Mouse (Mus musculus) urinary bladder, adult 18-20 months (tissue): Measurements from ENCODE around the gene Cul3.

ENCODE experiments used
- DNase-seq, 2 experiments: peaks; one replicate each; pipeline ENCODE4 v3.0.0; 2022; ENCODE audit warnings: low spot score in 2 of 2, mixed read lengths in 2 of 2

Gene Cul3

GRCm38 (mm10) chr1:80293307-80293706, 47.0 kb downstream of the Cul3 start:
- no peak for DNase-seq

GRCm38 (mm10) chr1:80278731-80279130, 61.5 kb downstream of the Cul3 start:
- no peak for DNase-seq

GRCm38 (mm10) chr1:80260443-80260842, 79.8 kb downstream of the Cul3 start:
- no peak for DNase-seq

- no peak for DNase-seq
Observed at GRCm38 (mm10) chr1:80258632-80259031, 81.6 kb downstream of the Cul3 start.

DNA sequence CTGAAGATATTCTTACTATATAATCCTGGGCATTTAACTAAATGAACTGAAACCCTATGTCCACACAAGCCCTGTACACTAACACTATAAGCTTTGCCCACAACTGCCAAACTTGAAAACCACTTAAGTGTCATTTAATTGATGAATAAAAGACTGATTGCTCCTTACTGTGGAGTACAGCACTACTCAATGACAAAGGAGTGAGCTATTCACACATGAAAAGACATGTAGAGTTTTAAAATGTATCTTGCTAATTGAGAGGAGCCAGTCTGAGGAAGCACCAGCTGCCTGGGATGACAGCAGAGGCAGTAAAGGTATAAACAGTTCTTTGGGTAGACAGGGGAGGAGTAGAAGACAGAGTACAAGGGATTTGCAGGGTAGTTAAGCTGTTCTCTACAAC, 87.0 kb downstream of the Cul3 start:
- DNase-seq, result no peak

GRCm38 (mm10) chr1:80250247-80250646, 90.0 kb downstream of the Cul3 start:
- no peak for DNase-seq

- no peak for DNase-seq
Observed at GRCm38 (mm10) chr1:80247131-80247530, 93.1 kb downstream of the Cul3 start.

- DNase-seq, result no peak
Observed at GRCm38 (mm10) chr1:80244123-80244522, 96.2 kb downstream of the Cul3 start.

DNA sequence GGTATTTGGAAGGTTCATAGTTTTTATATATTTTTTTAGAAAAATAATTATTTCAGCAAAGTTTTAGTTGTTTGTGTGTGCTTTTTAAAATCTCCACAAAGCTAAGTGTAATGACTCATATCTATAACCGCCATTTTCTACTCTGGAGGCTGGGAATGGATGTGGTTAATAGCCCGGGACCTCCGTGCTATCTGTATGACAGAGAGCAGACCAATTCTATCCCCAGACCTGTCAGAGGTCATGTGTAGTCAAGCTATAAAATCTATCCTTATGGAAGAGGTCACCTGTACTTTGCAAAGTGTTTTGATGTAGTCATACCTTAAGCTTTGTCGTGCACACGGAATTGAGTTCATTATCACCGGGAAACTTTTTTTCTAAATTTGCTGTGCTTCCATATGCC, 98.7 kb downstream of the Cul3 start:
- no peak for DNase-seq

- no peak for DNase-seq
Observed at GRCm38 (mm10) chr1:80240017-80240660, 100.1 kb downstream of the Cul3 start.

- no peak for DNase-seq
Observed at GRCm38 (mm10) chr1:80239481-80239880, 100.8 kb downstream of the Cul3 start.

GRCm38 (mm10) chr1:80236951-80237702, 103.2 kb downstream of the Cul3 start:
- no peak for DNase-seq

GRCm38 (mm10) chr1:80236126-80236525, 104.2 kb downstream of the Cul3 start:
- DNase-seq, result no peak

GRCm38 (mm10) chr1:80230612-80231011, 109.7 kb downstream of the Cul3 start:
- DNase-seq, result no peak

DNA sequence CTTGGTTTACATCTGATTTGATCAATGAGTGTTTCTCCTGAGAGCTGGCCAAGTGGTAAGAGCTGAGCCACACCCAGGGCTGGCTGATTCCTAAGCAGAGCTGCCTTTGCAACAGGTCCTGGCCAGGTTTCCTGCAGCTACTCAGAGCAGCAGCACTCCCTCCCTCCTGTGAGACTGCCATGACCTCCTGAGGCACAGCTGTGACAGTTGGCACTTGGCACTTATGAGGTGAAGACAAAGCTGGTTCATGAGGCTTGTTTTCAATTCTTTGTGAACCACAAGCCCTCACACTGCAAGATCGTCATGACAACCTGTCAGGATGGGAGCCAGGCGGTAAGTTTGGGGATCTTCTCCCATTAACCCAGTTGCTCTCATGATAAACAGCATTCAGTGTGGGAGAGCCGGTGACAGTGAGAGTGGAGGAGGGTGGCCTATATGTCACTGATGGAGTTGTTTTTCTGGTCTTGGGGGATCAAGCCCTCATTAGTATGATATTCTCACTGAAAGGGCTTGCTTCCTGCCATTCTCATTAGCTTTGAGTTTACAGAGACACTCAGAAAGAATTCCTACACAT, 115.4 kb downstream of the Cul3 start:
- DNase-seq, result no peak

- DNase-seq, result peak in 1 of 2 experiments; percentile 4
Observed at GRCm38 (mm10) chr1:80221151-80221550, 119.1 kb downstream of the Cul3 start.

DNA sequence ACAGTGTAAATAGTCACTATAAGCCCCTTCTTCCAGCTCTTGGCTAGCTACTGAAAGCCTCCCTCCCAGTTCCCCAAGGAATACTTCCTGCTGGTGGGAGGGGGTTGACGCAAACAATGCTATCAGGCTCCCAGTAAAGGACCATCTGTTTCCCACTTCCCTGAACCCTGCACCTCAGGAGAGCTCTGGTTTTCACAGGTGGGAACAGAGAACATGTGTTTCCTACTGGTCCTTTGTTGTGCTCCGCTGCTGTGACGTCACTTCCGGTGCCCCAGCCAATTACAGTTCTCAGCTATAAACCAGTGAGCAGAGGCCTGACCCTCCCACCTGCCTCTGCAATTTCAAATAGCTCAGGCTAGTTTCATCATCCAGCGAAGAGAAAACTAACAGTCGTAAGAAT, 122.0 kb downstream of the Cul3 start, which contains the start of gene Fam124b:
TSS of gene Fam124b (minus strand) at position 206 of the 400 bp plus-strand sequence.
- no peak for DNase-seq
